Mouse (Mus musculus): ENCODE measurements around the gene Pcsk5.

The Pcsk5 gene

GRCm38 (mm10) chr19:17572315-17572714 lies 265.1 kb downstream of the Pcsk5 start:
- no peak for DNase-seq (ENCODE audit: low spot score)

- no peak for DNase-seq (ENCODE audit: low spot score)
These were observed 266.5 kb downstream of the Pcsk5 start for GRCm38 (mm10) chr19:17570936-17571335.

GRCm38 (mm10) chr19:17567264-17567663 lies 270.2 kb downstream of the Pcsk5 start:
- no peak for DNase-seq (ENCODE audit: low spot score)

- DNase-seq (ENCODE audit: low spot score) = no peak
These were observed 271.3 kb downstream of the Pcsk5 start for GRCm38 (mm10) chr19:17566097-17566496.

GRCm38 (mm10) chr19:17558764-17559163 lies 278.7 kb downstream of the Pcsk5 start:
- DNase-seq (ENCODE audit: low spot score) = no peak

GRCm38 (mm10) chr19:17555159-17555558 lies 282.3 kb downstream of the Pcsk5 start:
- DNase-seq (ENCODE audit: low spot score) = no peak

- DNase-seq (ENCODE audit: low spot score) = no peak
These were observed 282.9 kb downstream of the Pcsk5 start for GRCm38 (mm10) chr19:17554571-17554970.

- no peak for DNase-seq (ENCODE audit: low spot score)
These were observed 283.9 kb downstream of the Pcsk5 start for GRCm38 (mm10) chr19:17553396-17554100.

GRCm38 (mm10) chr19:17528746-17529532 lies 308.5 kb downstream of the Pcsk5 start:
- DNase-seq (ENCODE audit: low spot score) = no peak

- no peak for DNase-seq (ENCODE audit: low spot score)
These were observed 311.9 kb downstream of the Pcsk5 start for GRCm38 (mm10) chr19:17525558-17525957.

- DNase-seq (ENCODE audit: low spot score) = no peak
These were observed 323.0 kb downstream of the Pcsk5 start for GRCm38 (mm10) chr19:17514456-17514855.

- DNase-seq (ENCODE audit: low spot score) = no peak
These were observed 326.1 kb downstream of the Pcsk5 start for GRCm38 (mm10) chr19:17511283-17511682.

GRCm38 (mm10) chr19:17504212-17504611 lies 333.2 kb downstream of the Pcsk5 start:
- DNase-seq (ENCODE audit: low spot score) = no peak

- no peak for DNase-seq (ENCODE audit: low spot score)
These were observed 338.7 kb downstream of the Pcsk5 start for GRCm38 (mm10) chr19:17498586-17499235.

GRCm38 (mm10) chr19:17496131-17496530 lies 341.3 kb downstream of the Pcsk5 start:
- DNase-seq (ENCODE audit: low spot score) = no peak

GRCm38 (mm10) chr19:17491822-17492544 lies 345.4 kb downstream of the Pcsk5 start:
- DNase-seq (ENCODE audit: low spot score) = no peak

GRCm38 (mm10) chr19:17491322-17491721 lies 346.1 kb downstream of the Pcsk5 start:
- DNase-seq (ENCODE audit: low spot score) = no peak

GRCm38 (mm10) chr19:17489866-17490141 lies 347.6 kb downstream of the Pcsk5 start:
- DNase-seq (ENCODE audit: low spot score) = no peak

- DNase-seq (ENCODE audit: low spot score) = no peak
These were observed 348.2 kb downstream of the Pcsk5 start for GRCm38 (mm10) chr19:17489041-17489865.

GRCm38 (mm10) chr19:17482126-17482790 lies 355.2 kb downstream of the Pcsk5 start:
- no peak for DNase-seq (ENCODE audit: low spot score)

- DNase-seq (ENCODE audit: low spot score) = no peak
These were observed 358.0 kb downstream of the Pcsk5 start for GRCm38 (mm10) chr19:17479471-17479870.

All from MN1 (cell line).